Mouse (Mus musculus): ENCODE data around the gene Erg. TPM values are rescaled to one million over a fixed set of nuclear protein-coding genes. Genes with fewer than 3 reads are reported as not detected.

Erg gene
- total RNA-seq, 2 experiments from 2014 or later, result 5.5 to 5.6 TPM

DNA sequence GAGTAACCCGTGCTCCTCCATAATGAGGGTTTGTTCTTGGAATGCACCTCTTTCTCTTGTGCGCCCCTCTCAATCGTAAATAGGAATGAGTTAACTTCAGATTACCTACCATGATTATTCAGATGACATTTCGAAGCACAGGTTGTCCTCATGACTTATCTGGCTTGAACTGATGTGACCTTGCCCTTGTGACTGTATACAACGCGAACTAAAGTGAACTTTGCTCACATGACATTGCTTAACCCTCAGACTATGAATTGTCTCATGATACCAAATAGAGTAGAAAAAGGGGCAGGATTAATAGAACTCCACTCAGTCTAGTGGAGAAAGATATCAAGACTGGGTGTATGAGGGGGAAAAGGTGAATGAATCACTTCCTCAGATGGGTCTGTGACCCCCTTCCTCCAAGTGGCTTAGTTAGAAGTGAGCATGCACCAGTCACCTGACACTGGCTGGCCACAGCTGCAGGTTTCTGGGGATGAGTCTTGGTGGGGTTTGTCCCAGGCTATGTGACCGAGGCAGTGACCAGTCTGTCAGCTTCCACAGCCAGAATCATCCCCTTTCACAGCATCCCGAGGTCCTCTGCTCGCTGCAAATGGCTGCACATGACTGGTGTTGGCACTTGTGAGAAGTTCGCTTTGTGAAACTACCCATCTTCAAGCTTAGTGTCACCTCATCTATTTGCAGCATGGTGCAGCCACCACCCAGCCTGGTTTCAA, 89.7 kb downstream of the Erg start:
- intact Hi-C loops (cut with DNase I), result no loop called here
- Histone ChIP-seq H3K27ac (no peak overlapping the region), H3K4me3 (no peak overlapping the region)
- no peak for TF ChIP-seq CTCF (IDR thresholded peaks at IDR 0.05)
- DNase-seq (ENCODE audit: extremely low spot score in 1 of 2, low spot score in 2 of 2), result no peak

DNA sequence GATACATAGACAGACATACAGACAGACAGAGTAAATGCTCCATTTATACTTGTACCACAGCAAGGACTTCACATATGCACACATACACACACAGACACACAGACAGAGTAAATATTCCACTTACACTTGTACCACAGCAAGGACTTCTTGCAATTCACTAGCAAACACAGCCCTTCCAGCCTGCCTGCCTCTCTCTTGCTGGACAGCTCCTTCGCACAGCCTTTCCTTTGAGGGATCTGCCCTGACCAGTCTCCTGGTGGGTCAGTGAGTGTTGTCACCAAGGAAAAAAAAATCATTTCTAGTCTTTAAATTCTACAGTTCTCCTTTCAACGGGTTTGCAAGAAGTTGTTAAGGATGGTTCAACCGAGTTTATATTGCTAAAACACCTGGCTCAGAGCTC, 92.3 kb downstream of the Erg start:
- no peak for DNase-seq (ENCODE audit: extremely low spot score in 1 of 2, low spot score in 2 of 2)
- intact Hi-C loops (cut with DNase I), result no loop called here
- TF ChIP-seq CTCF (IDR thresholded peaks at IDR 0.05), result no peak

DNA sequence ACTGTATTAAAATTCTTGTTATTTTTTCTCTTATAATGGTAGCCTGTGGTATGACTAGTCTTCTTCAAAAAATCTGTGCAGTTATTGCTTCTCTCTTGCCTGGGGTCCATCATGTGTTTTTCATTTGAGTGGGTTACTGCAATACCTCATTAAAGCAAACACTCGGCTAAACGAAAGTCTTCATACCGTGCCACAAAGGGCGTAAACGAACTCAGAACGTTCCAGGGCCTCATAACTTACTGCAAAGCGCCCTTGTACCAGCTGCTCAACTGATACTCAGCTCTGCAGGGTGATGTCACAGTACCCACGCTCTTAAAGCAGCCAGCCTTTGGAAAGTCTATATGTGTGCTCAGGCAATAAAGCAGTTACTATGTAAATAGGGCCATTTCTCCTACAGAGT, 93.1 kb downstream of the Erg start:
- intact Hi-C loops (cut with DNase I), result no loop called here
- DNase-seq (ENCODE audit: extremely low spot score in 1 of 2, low spot score in 2 of 2), result no peak
- Histone ChIP-seq H3K27ac (no peak overlapping the region), H3K4me3 (no peak overlapping the region)
- TF ChIP-seq CTCF (IDR thresholded peaks at IDR 0.05), result no peak

More for the DNA sequence above, 92.3 kb downstream of the Erg start:
- no peak overlapping the region for H3K27ac ChIP-seq
- H3K4me3 ChIP-seq, result no peak overlapping the region

DNA sequence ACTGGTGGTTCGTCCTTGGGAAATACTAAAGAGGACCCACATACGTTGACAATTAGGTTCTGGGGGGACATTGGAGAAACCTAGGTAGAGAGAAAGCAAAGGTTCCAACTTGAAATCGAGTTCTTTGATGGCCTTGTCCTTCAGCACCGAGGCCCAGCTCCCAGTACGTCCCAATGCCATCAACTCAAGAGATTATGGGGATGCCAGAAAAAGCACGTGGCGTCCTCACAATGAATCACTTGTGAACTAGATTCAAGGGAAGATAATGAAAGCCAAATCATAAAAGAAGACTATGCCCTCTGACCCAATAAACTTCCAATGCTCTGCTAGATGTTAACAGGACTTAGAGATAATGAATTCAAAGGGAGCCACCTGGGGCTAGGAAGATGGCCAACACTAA, 94.2 kb downstream of the Erg start:
- DNase-seq (ENCODE audit: extremely low spot score in 1 of 2, low spot score in 2 of 2), result no peak
- intact Hi-C loops (cut with DNase I), result no loop called here
- TF ChIP-seq CTCF (IDR thresholded peaks at IDR 0.05), result no peak

DNA sequence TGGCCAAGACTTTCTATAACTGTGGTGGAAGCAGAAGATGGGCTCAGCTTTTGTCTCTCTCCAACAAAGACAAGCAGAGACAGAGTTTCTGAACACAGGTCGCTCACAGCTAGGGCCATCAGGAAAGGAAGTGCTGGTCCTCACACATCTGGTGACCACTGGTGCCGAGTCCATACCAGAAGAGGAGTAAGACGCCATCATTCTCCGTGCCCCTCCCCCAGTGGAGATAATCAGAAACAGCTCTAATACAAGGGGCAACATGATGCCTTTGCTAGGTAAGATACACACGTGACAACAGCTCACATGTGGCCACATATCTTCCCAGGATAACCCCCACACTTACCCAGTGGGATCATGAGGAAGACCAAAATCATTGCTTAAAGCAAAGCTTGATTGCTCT, 96.0 kb downstream of the Erg start:
- Histone ChIP-seq H3K4me3 (no peak overlapping the region), H3K27ac (no peak overlapping the region)
- no peak for TF ChIP-seq CTCF (IDR thresholded peaks at IDR 0.05)
- DNase-seq (ENCODE audit: extremely low spot score in 1 of 2, low spot score in 2 of 2), result no peak
- intact Hi-C loops (cut with DNase I), result no loop called here

More for the DNA sequence above, 94.2 kb downstream of the Erg start:
- Histone ChIP-seq H3K4me3 (no peak overlapping the region), H3K27ac (no peak overlapping the region)

DNA sequence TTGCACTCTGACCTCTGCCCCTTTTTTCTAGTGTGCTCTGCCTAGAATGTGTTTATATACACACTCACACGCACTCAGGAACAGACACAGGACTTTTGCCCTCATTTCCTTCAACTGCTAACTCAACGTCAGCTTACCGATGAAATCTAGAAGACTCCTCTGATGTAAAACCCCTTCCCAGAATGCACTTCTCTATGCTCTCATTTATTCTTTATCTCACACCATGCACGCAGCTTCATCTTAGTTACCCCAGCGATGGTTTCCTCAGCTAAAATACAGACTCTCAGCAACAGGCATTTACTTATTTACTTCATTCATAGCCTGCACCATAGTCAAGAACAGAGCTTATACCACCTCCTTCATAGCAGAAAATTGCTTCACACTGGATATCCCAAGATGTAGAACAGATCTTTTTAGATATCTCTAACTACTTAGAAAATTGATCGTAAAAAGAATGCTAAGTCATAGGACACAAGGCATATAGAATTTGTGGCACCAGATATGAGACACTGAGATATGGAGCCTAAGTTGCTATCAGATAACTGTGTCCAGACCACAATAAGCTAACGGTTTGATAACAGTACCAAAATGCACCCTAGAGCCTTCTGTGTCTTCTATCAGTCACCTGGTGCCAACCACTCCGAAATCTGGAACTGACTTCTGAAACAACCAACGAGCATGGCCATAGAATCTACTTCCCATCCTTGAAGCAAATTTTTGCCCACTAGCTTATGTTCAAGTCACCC, 98.6 kb downstream of the Erg start:
- no peak for TF ChIP-seq CTCF (IDR thresholded peaks at IDR 0.05)
- DNase-seq (ENCODE audit: extremely low spot score in 1 of 2, low spot score in 2 of 2), result no peak
- no peak overlapping the region for H3K27ac ChIP-seq
- intact Hi-C loops (cut with DNase I), result no loop called here
- no peak overlapping the region for H3K4me3 ChIP-seq

DNA sequence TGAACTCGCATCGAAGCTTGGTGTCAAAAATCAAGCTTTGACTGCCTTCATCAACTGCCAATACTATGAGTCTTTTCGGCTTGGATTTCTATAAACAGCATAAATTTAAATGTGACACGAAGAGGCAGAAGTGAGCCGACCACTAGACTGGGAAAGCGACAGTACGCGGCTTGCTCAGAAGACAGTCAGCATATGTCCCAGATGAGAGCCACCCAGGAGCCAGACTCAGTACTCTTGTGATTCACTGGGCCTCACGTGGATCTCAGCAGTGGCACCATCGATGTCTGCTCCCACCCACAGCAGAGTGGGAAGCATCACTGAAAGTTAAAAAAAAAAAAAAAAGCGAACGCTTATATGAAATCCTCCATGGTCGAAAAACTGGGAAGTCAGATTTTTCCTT, 105.2 kb downstream of the Erg start:
- H3K27ac ChIP-seq, result no peak overlapping the region
- H3K4me3 ChIP-seq, result no peak overlapping the region
- intact Hi-C loops (cut with DNase I), result loop anchor here (5.0 kb wide), 1 partner anchor 481 kb away; no protein-coding TSS in a partner anchor
- peak; percentile 14 to 29 for DNase-seq (ENCODE audit: extremely low spot score in 1 of 2, low spot score in 2 of 2)
- no peak for TF ChIP-seq CTCF (IDR thresholded peaks at IDR 0.05)

DNA sequence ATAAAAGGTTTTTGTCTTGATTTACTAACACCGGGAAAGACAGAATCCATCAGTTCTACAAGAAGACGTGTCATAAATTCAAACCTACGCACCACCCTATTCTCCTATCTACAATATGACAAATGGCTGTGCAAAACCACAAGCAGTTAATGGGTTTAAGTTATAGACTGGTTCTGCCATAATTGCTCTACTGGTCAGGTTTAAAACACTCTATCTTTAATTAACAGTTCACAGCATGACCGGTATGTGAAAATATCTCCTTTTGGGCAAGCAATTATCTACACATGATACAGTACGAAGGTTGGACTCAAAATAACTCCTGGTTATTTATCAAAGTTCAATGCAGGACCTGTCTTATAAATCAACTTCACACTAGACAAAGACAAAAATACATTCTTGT, 107.8 kb downstream of the Erg start:
- no peak for TF ChIP-seq CTCF (IDR thresholded peaks at IDR 0.05)
- Histone ChIP-seq H3K27ac (no peak overlapping the region), H3K4me3 (no peak overlapping the region)
- intact Hi-C loops (cut with DNase I), result no loop called here
- no peak for DNase-seq (ENCODE audit: extremely low spot score in 1 of 2, low spot score in 2 of 2)

DNA sequence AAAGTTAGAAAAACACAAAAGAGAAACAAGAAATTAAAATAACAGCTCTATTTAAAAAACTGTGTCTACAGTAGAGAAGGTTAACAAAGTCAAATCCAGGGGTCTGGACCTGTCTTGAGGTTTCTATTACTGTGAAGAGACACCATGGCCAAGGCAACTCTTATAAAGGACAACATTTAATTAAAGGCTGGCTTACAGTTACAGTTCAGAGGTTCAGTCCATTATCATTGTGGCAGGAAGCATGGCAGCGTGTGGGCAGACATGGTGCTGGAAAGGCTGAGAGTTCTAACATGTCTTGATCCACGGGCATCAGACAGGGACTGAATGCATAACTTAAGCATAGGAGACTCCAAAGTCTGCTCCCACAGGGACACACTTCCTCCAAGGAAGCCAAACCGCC, 111.4 kb downstream of the Erg start:
- intact Hi-C loops (cut with DNase I), result no loop called here
- H3K4me3 ChIP-seq, result no peak overlapping the region

DNA sequence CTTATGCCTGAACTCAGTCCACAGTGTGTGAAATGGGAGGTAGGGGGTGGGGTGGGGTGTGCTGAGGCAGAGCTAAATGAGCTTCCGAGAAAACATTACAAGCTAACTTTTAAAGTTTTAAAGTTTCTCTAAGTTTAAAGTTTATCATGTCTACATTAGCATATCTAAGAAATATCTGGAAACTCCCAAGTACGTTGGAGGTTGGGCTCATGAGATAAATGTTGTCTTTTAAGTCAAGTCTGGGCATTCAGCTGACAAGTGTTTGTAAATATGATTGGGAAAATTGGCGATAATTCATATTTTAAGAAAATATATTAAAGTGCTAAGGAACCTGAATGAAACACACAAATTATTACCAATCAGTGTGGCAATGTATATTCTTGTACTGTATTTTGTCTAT, 112.4 kb downstream of the Erg start:
- no peak overlapping the region for H3K27ac ChIP-seq
- no peak for TF ChIP-seq CTCF (IDR thresholded peaks at IDR 0.05)
- H3K4me3 ChIP-seq, result no peak overlapping the region
- no peak for DNase-seq (ENCODE audit: extremely low spot score in 1 of 2, low spot score in 2 of 2)
- intact Hi-C loops (cut with DNase I), result no loop called here

More for the DNA sequence above, 111.4 kb downstream of the Erg start:
- DNase-seq (ENCODE audit: extremely low spot score in 1 of 2, low spot score in 2 of 2), result no peak
- no peak for TF ChIP-seq CTCF (IDR thresholded peaks at IDR 0.05)
- no peak overlapping the region for H3K27ac ChIP-seq

DNA sequence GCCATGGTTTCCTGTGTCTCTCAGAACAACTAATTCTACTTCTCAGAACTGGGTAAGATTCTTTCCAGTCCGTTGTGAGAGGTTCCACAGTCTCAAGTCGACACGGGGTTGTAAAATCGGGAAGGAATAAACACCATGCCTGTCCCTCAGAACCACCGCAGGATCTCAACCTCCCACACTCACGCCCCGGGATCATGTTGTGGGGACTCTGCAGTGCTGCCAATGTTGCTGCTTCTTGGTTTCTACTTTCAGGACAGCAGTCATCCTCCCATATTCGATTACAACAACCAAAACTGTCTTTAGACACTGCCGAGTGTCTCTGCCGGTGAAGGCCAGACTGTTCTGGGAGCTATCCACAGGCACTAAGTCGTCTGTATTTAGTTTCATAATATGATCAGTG, 113.6 kb downstream of the Erg start:
- no peak for DNase-seq (ENCODE audit: extremely low spot score in 1 of 2, low spot score in 2 of 2)
- no peak for TF ChIP-seq CTCF (IDR thresholded peaks at IDR 0.05)

DNA sequence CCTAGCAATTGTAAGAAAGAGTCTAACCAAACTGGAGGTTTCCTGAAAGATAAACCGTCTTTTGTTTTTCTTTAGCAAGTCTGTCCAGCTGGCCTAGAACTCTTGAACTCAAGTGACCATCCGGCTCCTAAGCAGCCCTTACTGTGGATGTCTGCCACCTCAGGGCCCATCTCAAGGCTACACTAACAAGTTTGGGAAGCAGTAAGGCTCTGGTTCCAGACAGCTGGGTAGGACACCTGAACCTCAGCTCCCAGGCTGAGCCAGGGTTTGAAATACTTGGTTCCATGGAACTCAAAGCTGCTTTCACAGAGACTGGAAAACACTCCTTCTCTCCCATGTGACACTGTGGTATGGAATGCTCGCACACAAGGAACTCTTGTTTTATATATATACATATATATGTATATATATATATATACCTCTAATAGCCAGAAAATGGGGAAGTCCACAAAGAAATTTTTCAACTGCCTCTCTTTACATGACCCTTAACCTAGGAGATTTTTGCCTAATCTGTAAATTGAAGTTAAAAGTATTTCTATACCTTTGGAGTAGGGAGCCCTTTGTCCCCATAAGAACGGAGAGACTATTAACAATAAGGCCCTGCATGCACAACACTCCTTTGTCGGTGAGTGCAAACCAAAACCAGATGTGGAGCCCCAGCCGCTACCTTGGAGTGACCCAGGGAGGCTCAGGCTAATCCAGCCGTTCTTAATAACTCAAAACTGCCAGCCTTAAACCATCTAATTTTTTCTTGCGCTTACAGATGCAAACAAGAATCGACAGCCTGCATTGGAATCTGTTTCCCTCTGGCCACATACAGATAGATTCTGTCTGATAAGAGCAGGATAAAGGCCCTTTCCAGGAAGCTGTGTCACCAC, 116.9 kb downstream of the Erg start:
- no peak for DNase-seq (ENCODE audit: extremely low spot score in 1 of 2, low spot score in 2 of 2)
- intact Hi-C loops (cut with DNase I), result loop anchor here (5.0 kb wide), 2 partner anchors 478 to 493 kb away; no protein-coding TSS in a partner anchor
- Histone ChIP-seq H3K4me3 (no peak overlapping the region), H3K27ac (no peak overlapping the region)
- TF ChIP-seq CTCF (IDR thresholded peaks at IDR 0.05), result no peak

More for the DNA sequence above, 113.6 kb downstream of the Erg start:
- no peak overlapping the region for H3K27ac ChIP-seq
- intact Hi-C loops (cut with DNase I), result no loop called here
- H3K4me3 ChIP-seq, result no peak overlapping the region
